Mouse (Mus musculus) lung, postnatal 0 days (tissue): ENCODE measurements around the gene Abcc4.

Experiments used
- CTCF ChIP-seq: IDR thresholded peaks from 2 replicates; pipeline ENCODE4 v1.5.1; 2016; ENCODE audit warnings: antibody characterized with exemption, mild to moderate bottlenecking
- EP300 ChIP-seq: IDR thresholded peaks from 2 replicates; pipeline ENCODE4 v1.6.1; 2016; ENCODE audit warnings: antibody characterized with exemption, mild to moderate bottlenecking, control low read depth

DNA sequence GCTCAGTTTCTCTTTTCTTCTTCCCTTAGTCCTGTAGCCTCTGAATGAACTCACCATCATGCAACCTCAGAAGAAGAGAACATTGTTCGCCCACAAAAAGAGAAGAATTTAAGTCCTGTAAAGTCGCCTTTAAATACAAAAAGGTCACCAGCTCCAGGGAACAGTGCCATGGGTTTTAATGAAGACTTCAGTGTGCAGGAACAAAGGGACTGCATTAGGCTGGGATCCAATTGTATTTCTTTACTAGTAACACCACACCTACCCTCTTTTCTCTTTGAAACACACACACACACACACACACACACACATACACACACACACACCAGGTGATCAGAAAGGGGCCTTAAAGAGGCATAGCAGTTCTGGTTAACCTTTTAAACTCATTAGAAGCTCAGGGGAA is 195.2 kb downstream of the Abcc4 start:
- TF ChIP-seq CTCF (no peak), EP300 (no peak)
